Mouse (Mus musculus): ENCODE data around the gene Ifi35. TPM values are rescaled to one million over a fixed set of nuclear protein-coding genes. Genes with fewer than 3 reads are reported as not detected.

Ifi35 gene
- polyA plus RNA-seq, 1 experiment from 2014 or later: 3.1 TPM

DNA sequence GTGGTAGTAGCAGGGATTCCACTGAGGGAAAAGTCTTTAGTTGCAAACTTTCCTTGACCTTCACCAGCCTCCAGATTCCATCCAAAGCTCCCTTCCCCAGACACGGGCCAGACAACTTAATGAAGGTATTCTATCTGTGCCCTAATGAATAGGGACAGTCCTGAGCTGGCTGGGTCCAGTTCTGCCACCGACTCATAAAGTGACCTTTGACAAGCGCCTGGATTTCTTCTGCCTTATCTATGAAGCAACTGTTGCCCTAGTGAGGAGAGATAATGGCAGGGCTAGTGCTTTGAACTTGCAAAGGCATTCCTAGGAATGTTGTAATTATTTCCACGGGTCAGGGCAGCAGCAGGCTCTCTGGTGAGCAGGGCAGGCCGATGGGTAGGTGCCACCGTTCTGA is 32.7 kb downstream of the Ifi35 start:
- no peak overlapping the region for H3K4me3 ChIP-seq (ENCODE audit: low read depth, low read length)
- H3K9me3 ChIP-seq (replicated peaks; ENCODE audit: control insufficient read depth, low read length, poor library complexity, severe bottlenecking): no peaks in the 10 kb centered on the region
- WGBS: 65% methylated on average over 6 of the region's 6 CpGs
- ATAC-seq: no peak
- H3K27ac ChIP-seq (ENCODE audit: low read length): no peak overlapping the region
- peaks cover 12% of the 10 kb centered on the region for H3K4me1 ChIP-seq (ENCODE audit: control insufficient read depth, insufficient read depth, low read length)
- H3K9ac ChIP-seq (ENCODE audit: low read depth, low read length): no peak overlapping the region
- no peaks in the 10 kb centered on the region for H3K27me3 ChIP-seq (ENCODE audit: control insufficient read depth, insufficient read depth, low read depth, low read length)
- no peak overlapping the region for H3K4me2 ChIP-seq (ENCODE audit: low read length)
- H3K36me3 ChIP-seq (ENCODE audit: control insufficient read depth, insufficient read depth, low read length): no peaks in the 10 kb centered on the region

DNA sequence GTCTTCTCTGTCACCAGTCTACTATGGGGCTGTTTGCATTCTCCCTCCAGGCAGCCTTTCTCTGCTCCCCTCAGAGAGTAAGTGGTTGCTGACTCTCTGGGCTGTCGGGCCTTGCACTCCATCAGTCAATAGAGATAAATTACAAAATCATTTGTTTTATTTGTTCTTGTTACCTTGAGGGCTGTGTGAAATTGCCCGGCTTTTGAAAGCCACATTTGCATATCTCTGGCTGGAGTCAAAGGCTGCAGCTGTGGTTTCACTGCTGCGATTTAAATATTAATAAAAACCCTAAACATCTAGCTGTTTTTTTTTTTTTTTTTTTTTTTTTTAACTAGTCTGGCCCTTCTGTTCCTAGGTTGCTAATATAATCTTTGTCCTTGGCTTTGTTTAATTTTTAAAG is 35.6 kb downstream of the Ifi35 start:
- Histone ChIP-seq H3K4me1 (ENCODE audit: control insufficient read depth, insufficient read depth, low read length) (peaks cover 7% of the 10 kb centered on the region), H3K27ac (ENCODE audit: low read length) (peak overlapping the region; percentile 40; the same call in 1 of the 2 replicates), H3K9me3 (replicated peaks; ENCODE audit: control insufficient read depth, low read length, poor library complexity, severe bottlenecking) (no peaks in the 10 kb centered on the region), H3K27me3 (ENCODE audit: control insufficient read depth, insufficient read depth, low read depth, low read length) (no peaks in the 10 kb centered on the region), H3K36me3 (ENCODE audit: control insufficient read depth, insufficient read depth, low read length) (no peaks in the 10 kb centered on the region), H3K9ac (ENCODE audit: low read depth, low read length) (no peak overlapping the region), H3K4me3 (ENCODE audit: low read depth, low read length) (no peak overlapping the region), H3K4me2 (ENCODE audit: low read length) (no peak overlapping the region)
- ATAC-seq: no peak
- 11% methylated on average over 3 of the region's 3 CpGs for WGBS

DNA sequence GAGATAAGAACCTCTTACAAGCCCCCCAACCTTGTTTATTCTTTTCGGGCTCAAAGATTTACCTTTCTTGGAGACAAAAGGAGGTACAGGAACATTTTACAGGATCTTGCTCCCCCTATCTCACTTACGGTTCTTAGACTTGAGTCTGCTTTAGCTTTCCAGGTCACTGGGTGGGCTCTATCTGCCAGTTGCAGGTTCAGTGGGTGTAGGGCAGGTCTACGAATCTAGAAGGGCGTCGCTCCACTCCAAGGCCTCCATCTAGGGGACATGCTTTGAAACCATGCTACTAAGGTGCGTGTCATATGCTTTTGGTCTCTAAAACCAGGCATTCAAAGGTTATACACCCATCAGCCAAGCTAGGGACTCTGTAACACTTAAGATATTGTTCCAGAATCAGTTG is 36.0 kb downstream of the Ifi35 start:
- H3K27ac ChIP-seq (ENCODE audit: low read length): peak overlapping the region; percentile 5; the same call in 1 of the 2 replicates
- WGBS: 67% methylated on average over 6 of the region's 6 CpGs
- no peak for ATAC-seq

DNA sequence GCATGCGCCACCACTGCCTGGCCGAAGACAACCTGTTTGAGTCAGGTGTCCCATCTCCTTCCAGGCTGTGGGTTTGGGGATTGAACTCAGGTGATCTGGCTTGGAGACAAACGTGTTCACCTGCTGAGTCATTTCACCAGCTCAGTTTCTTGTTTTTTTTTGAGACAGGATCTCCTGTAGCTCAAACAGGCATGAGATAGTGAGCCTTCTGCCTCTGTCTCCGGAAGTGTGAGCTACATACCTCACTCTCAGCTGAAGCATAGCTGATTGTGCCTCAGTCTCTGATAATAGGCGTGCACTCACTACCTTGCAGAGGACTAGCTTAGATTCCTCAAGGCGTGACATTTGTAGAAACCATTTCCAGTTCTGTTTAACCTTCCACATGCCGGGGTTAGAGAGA is 36.6 kb downstream of the Ifi35 start:
- no peak for ATAC-seq

More for the DNA sequence above, 36.0 kb downstream of the Ifi35 start:
- Histone ChIP-seq H3K36me3 (ENCODE audit: control insufficient read depth, insufficient read depth, low read length) (no peaks in the 10 kb centered on the region), H3K9me3 (replicated peaks; ENCODE audit: control insufficient read depth, low read length, poor library complexity, severe bottlenecking) (no peaks in the 10 kb centered on the region), H3K27me3 (ENCODE audit: control insufficient read depth, insufficient read depth, low read depth, low read length) (no peaks in the 10 kb centered on the region), H3K4me1 (ENCODE audit: control insufficient read depth, insufficient read depth, low read length) (peaks cover 2% of the 10 kb centered on the region; the same call in 1 of the 2 replicates), H3K4me3 (ENCODE audit: low read depth, low read length) (no peak overlapping the region), H3K4me2 (ENCODE audit: low read length) (no peak overlapping the region), H3K9ac (ENCODE audit: low read depth, low read length) (no peak overlapping the region)

DNA sequence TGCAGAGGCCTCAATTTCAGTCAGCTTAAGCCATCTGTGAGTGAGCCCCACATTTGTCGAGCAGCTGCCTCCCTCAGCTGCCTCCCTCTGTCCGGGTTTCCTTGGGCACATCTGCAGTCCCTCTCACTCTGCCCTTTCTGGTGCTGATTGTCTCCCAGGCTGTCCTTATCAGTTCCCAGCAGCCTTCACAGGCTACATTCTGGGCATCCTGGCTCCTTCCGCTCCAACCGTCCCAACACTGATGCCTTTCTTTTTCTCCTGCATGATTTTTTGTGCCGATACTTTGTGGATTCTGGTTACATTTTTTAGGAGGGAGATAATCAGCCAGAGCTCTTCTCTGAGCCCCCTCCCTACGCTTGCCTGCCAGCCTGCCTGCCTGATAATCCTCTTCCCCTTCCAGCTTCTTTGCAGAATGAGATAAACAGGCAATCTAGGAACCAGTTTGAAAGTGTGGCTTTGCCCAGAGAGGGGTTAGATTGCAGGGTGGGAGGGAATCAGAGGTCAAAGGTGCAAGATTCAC is 37.4 kb downstream of the Ifi35 start:
- no peak overlapping the region for H3K9ac ChIP-seq (ENCODE audit: low read depth, low read length)

More for the DNA sequence above, 36.6 kb downstream of the Ifi35 start:
- H3K4me2 ChIP-seq (ENCODE audit: low read length): no peak overlapping the region
- H3K27ac ChIP-seq (ENCODE audit: low read length): no peak overlapping the region
- no peaks in the 10 kb centered on the region for H3K27me3 ChIP-seq (ENCODE audit: control insufficient read depth, insufficient read depth, low read depth, low read length)
- WGBS: 88% methylated on average over 7 of the region's 7 CpGs
- no peaks in the 10 kb centered on the region for H3K36me3 ChIP-seq (ENCODE audit: control insufficient read depth, insufficient read depth, low read length)
- no peak overlapping the region for H3K9ac ChIP-seq (ENCODE audit: low read depth, low read length)
- no peak overlapping the region for H3K4me3 ChIP-seq (ENCODE audit: low read depth, low read length)
- 0 out of 2 replicates have a peak, but pooled peaks cover 2% of the 10 kb centered on the region for H3K4me1 ChIP-seq (ENCODE audit: control insufficient read depth, insufficient read depth, low read length)
- H3K9me3 ChIP-seq (replicated peaks; ENCODE audit: control insufficient read depth, low read length, poor library complexity, severe bottlenecking): no peaks in the 10 kb centered on the region

DNA sequence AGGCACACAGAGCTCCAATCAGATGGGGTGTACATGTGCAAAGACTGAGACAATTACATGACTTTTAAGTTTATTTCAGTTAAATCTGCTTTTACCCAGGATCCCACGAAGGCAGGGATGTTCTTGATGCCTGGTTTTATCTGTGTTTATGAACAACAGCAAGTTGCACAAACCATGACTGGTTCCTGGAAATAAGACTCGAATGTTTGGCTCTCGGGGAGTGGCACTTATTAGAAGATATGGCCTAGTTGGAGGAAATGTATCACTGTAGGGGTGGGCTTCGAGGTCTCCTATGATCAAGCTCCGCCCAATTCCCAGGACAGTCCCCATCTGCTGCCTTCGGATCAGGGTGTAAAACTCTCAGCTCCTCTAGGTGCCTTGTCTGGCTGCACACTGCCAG is 37.9 kb downstream of the Ifi35 start:
- 72% methylated on average over 6 of the region's 6 CpGs for WGBS
- H3K36me3 ChIP-seq (ENCODE audit: control insufficient read depth, insufficient read depth, low read length): no peaks in the 10 kb centered on the region
- no peak for ATAC-seq
- H3K27ac ChIP-seq (ENCODE audit: low read length): peak overlapping the region; percentile 26; the same call in 1 of the 2 replicates
- H3K27me3 ChIP-seq (ENCODE audit: control insufficient read depth, insufficient read depth, low read depth, low read length): no peaks in the 10 kb centered on the region
- H3K9ac ChIP-seq (ENCODE audit: low read depth, low read length): no peak overlapping the region
- no peaks in the 10 kb centered on the region for H3K9me3 ChIP-seq (replicated peaks; ENCODE audit: control insufficient read depth, low read length, poor library complexity, severe bottlenecking)
- H3K4me2 ChIP-seq (ENCODE audit: low read length): no peak overlapping the region
- 0 out of 2 replicates have a peak, but pooled peaks cover 2% of the 10 kb centered on the region for H3K4me1 ChIP-seq (ENCODE audit: control insufficient read depth, insufficient read depth, low read length)
- no peak overlapping the region for H3K4me3 ChIP-seq (ENCODE audit: low read depth, low read length)

More for the DNA sequence above, 37.4 kb downstream of the Ifi35 start:
- no peaks in the 10 kb centered on the region for H3K9me3 ChIP-seq (replicated peaks; ENCODE audit: control insufficient read depth, low read length, poor library complexity, severe bottlenecking)
- H3K36me3 ChIP-seq (ENCODE audit: control insufficient read depth, insufficient read depth, low read length): no peaks in the 10 kb centered on the region
- no peak for ATAC-seq
- WGBS: 32% methylated on average over 6 of the region's 6 CpGs
- H3K4me1 ChIP-seq (ENCODE audit: control insufficient read depth, insufficient read depth, low read length): 0 out of 2 replicates have a peak, but pooled peaks cover 2% of the 10 kb centered on the region
- peak overlapping the region; percentile 65 for H3K27ac ChIP-seq (ENCODE audit: low read length)
- no peak overlapping the region for H3K4me3 ChIP-seq (ENCODE audit: low read depth, low read length)
- H3K27me3 ChIP-seq (ENCODE audit: control insufficient read depth, insufficient read depth, low read depth, low read length): no peaks in the 10 kb centered on the region
- H3K4me2 ChIP-seq (ENCODE audit: low read length): no peak overlapping the region

DNA sequence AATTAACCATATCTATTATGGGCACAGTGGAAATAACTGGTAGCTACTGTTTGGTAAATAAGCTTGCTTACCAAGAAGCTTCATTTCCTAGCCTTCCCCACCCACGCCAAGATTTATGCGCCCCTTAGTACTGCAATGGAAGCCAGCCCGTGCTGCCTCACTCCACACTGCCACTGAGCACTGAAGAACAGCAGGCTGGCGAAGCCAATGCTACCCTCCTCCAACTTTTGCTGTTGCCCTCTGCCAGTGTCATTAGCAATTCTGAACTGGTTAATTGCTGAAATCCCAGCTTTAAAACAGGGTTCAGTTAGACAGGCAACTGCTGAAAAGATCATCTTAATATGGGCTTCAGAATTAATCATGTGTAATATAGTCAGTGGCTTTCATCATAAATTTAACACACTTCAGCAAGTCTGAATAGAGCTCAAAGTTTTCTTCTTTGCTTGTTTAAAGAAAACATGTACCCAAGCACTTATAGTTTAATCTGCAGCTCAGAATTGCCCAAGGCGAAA is 58.1 kb downstream of the Ifi35 start:
- WGBS: 76% methylated on average over 5 of the region's 5 CpGs
- no peak overlapping the region for H3K27ac ChIP-seq (ENCODE audit: low read length)

DNA sequence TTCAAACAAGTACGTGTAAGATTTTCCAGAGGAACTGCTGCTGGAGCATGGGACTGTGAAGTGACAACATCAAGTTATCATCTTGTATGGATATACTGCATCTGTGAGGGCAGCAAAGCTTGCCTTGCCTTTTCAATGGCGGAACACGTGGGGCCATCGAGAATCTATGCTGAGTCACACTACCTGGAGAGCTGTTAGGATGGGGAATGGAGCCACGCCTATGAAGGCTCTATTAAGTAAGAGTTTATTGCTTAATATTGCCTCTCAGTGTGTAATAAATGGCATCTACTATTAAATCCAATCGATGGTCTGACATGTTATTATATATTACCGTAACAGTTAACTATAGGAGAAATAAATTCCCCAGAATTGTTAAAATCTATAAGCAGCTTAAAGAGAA is 58.9 kb downstream of the Ifi35 start:
- Histone ChIP-seq H3K4me1 (ENCODE audit: control insufficient read depth, insufficient read depth, low read length) (no peaks in the 10 kb centered on the region), H3K9me3 (replicated peaks; ENCODE audit: control insufficient read depth, low read length, poor library complexity, severe bottlenecking) (no peaks in the 10 kb centered on the region), H3K4me2 (ENCODE audit: low read length) (no peak overlapping the region), H3K27ac (ENCODE audit: low read length) (no peak overlapping the region), H3K9ac (ENCODE audit: low read depth, low read length) (no peak overlapping the region), H3K36me3 (ENCODE audit: control insufficient read depth, insufficient read depth, low read length) (no peaks in the 10 kb centered on the region), H3K4me3 (ENCODE audit: low read depth, low read length) (no peak overlapping the region), H3K27me3 (ENCODE audit: control insufficient read depth, insufficient read depth, low read depth, low read length) (no peaks in the 10 kb centered on the region)
- no peak for ATAC-seq
- 96% methylated on average over 7 of the region's 7 CpGs for WGBS

More for the DNA sequence above, 58.1 kb downstream of the Ifi35 start:
- H3K9me3 ChIP-seq (replicated peaks; ENCODE audit: control insufficient read depth, low read length, poor library complexity, severe bottlenecking): no peaks in the 10 kb centered on the region
- no peak overlapping the region for H3K9ac ChIP-seq (ENCODE audit: low read depth, low read length)
- H3K36me3 ChIP-seq (ENCODE audit: control insufficient read depth, insufficient read depth, low read length): no peaks in the 10 kb centered on the region
- no peaks in the 10 kb centered on the region for H3K27me3 ChIP-seq (ENCODE audit: control insufficient read depth, insufficient read depth, low read depth, low read length)
- no peaks in the 10 kb centered on the region for H3K4me1 ChIP-seq (ENCODE audit: control insufficient read depth, insufficient read depth, low read length)
- H3K4me3 ChIP-seq (ENCODE audit: low read depth, low read length): no peak overlapping the region
- no peak overlapping the region for H3K4me2 ChIP-seq (ENCODE audit: low read length)
- ATAC-seq: no peak
